ENCODE assay signal across 26 mouse cellular contexts in the genomic region with DNA sequence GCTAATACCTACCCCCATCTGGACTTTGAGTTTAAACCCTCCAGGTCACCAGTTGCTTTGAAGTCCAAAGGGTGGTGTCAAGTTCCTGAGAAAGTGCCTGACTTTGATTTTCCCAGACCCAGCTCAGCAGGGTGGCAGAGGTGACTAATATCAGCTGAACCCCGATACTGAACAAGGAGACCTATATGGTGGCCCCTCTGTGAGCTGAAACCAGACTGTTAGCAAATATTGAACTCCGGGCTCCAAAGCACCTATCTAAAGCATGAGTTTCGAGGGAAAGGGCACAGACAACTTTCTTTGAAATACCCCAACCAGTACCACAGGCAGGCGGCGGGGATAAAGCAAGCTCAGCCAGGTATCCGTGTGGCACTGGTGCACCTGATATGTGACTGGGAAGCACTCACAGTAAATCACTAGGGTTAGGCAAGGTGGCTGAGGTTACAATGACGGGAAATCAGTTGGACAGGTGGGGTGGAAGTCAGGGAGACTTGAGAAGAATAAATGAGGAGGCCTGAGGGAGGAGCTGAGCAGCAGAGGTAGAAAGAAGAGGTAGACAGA. TPM values are rescaled to one million over a fixed set of nuclear protein-coding genes. Genes with fewer than 3 reads are reported as not detected.
"Had no signal": no experiment of that assay in that cellular context is flagged by ENCODE, and none has a peak within 500 bp of the region (broad histone marks: within the 10 kb centered on the region; RNA-seq: fewer than 3 reads in every experiment).

No protein-coding gene starts in this region.

- H3K4me2 ChIP-seq: liver, embryonic 12.5 days; lung, embryonic 14.5 days; midbrain, embryonic 11.5 days; midbrain, embryonic 13.5 days; midbrain, embryonic 15.5 days; neural tube, embryonic 13.5 days; neural tube, embryonic 15.5 days had no signal

- H3K27me3 ChIP-seq: liver, embryonic 12.5 days; midbrain, embryonic 13.5 days; midbrain, embryonic 15.5 days; neural tube, embryonic 13.5 days; neural tube, embryonic 15.5 days had no signal

- ATAC-seq: liver, embryonic 12.5 days; midbrain, embryonic 13.5 days; midbrain, embryonic 15.5 days had no signal

- H3K4me3 ChIP-seq: liver, embryonic 12.5 days; midbrain, embryonic 13.5 days; midbrain, embryonic 15.5 days; neural tube, embryonic 13.5 days; neural tube, embryonic 15.5 days had no signal

- H3K27ac ChIP-seq: liver, embryonic 12.5 days; liver, embryonic 14.5 days; midbrain, embryonic 13.5 days; midbrain, embryonic 15.5 days; neural tube, embryonic 13.5 days; neural tube, embryonic 15.5 days had no signal

- H3K36me3 ChIP-seq: liver, embryonic 12.5 days; midbrain, embryonic 13.5 days; midbrain, embryonic 15.5 days; neural tube, embryonic 13.5 days; neural tube, embryonic 15.5 days had no signal

- DNase-seq: lung, adult 18-20 months; lung, embryonic 14.5 days; lung, postnatal 10 days; lung, postnatal 4 days; retina, postnatal 1 day; right cerebral cortex, adult 18-20 months; right cerebral cortex, postnatal 25 days; right cerebral cortex, postnatal 4 days; spleen, adult 18-20 months; thymus, adult 18-20 months; thymus, postnatal 14 days; thymus, postnatal 36 days had no signal

- H3K4me1 ChIP-seq: liver, embryonic 12.5 days; midbrain, embryonic 13.5 days; midbrain, embryonic 15.5 days; neural tube, embryonic 13.5 days; neural tube, embryonic 15.5 days had no signal

- H3K9me3 ChIP-seq: liver, embryonic 12.5 days; midbrain, embryonic 13.5 days; midbrain, embryonic 15.5 days; neural tube, embryonic 13.5 days; neural tube, embryonic 15.5 days had no signal

- H3K9ac ChIP-seq: liver, embryonic 12.5 days; liver, embryonic 14.5 days; lung, embryonic 14.5 days; midbrain, embryonic 13.5 days; midbrain, embryonic 15.5 days; neural tube, embryonic 13.5 days; neural tube, embryonic 15.5 days had no signal

RNA-seq across cellular contexts. Expression of a gene that starts 0.7 kb away (rescaled TPM):
- polyA plus RNA-seq: liver, adult 2 months; midbrain, embryonic 11.5 days; neural tube, embryonic 11.5 days; neural tube, embryonic 13.5 days; neural tube, embryonic 15.5 days; small intestine, adult 2 months had no signal

RNA-seq across cellular contexts. Expression of a gene that starts 27.5 kb away (rescaled TPM):
- polyA plus RNA-seq: liver, adult 2 months; liver, embryonic 12.5 days; liver, embryonic 14.5 days; liver, embryonic 16.5 days; lung, embryonic 14.5 days; lung, embryonic 16.5 days; midbrain, embryonic 11.5 days; midbrain, embryonic 13.5 days; midbrain, embryonic 15.5 days; midbrain, postnatal 0 days; neural tube, embryonic 11.5 days; neural tube, embryonic 13.5 days; neural tube, embryonic 15.5 days; small intestine, adult 2 months had no signal

RNA-seq across cellular contexts. Expression of a gene that starts 33.6 kb away (rescaled TPM):
- polyA plus RNA-seq: liver, adult 2 months; liver, embryonic 12.5 days; liver, embryonic 14.5 days; liver, embryonic 16.5 days; midbrain, embryonic 13.5 days; neural tube, embryonic 11.5 days; neural tube, embryonic 13.5 days; small intestine, adult 2 months had no signal

RNA-seq across cellular contexts. Expression of a gene that starts 47.3 kb away (rescaled TPM):
- polyA plus RNA-seq: liver, adult 2 months; liver, embryonic 16.5 days; lung, embryonic 14.5 days; midbrain, embryonic 11.5 days; midbrain, embryonic 13.5 days; midbrain, embryonic 15.5 days; neural tube, embryonic 11.5 days; neural tube, embryonic 13.5 days; neural tube, embryonic 15.5 days; small intestine, adult 2 months had no signal

RNA-seq across cellular contexts. Expression of a gene that starts 59.8 kb away (rescaled TPM):
- polyA plus RNA-seq: liver, adult 2 months; liver, embryonic 12.5 days; liver, embryonic 14.5 days; liver, embryonic 16.5 days; lung, embryonic 14.5 days; lung, embryonic 16.5 days; midbrain, embryonic 11.5 days; midbrain, embryonic 13.5 days; midbrain, embryonic 15.5 days; midbrain, postnatal 0 days; neural tube, embryonic 11.5 days; neural tube, embryonic 13.5 days; neural tube, embryonic 15.5 days; small intestine, adult 2 months; thymus, postnatal 0 days had no signal
